Mouse (Mus musculus): ENCODE results near the gene Gamt.

Gamt gene

DNA sequence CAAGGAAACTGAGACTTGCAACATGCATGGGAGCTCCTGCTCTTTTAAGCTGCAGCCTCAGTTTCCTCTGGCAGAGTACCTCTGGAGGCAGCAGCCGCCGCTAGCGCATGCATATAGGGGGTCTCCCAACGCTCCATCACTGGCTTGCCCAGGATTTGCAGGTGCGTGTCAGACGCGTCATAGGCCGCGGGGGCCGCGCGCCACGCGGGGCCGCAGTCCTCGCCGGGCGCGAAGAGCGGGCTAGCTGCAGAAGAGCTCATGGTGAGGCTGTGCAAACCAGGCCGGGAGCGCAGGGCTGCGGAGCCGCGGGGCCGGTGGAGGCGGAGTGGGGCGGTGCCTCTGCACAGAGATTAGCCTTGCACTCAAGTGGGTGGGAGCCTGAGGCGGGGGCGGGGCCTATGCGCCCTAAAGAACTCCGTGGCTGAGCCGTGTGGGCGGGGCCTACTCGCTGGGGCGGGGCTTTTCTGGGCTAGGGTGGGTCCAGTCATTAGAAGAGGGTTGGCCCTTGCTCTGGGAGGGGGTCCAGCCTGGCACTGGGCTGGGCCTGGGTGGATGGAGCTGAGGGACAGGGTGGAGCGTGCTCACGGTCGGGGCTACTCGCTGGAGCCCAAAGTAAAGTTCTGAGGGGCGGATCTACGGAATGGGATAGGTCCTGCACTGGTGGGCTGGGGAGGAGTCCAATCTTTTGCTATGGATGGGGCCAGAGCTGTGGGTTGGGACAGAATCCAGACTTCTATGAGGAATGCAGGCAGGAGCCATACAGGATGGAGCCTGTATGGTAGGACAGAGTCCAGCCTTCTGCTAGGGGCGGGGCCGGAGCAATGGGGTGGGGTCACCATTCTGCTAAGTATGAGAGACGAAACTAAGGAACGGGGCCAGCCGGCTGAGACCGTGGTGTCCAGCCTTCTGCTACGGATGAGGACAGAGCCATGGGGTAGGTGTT is at the start of gene Gamt, which contains the start of gene Dazap1:
Gamt (minus strand) TSS at position 371 of the 943 bp plus-strand sequence.
Dazap1 (plus strand) TSS at position 845 of the 943 bp plus-strand sequence.
- peak; percentile 96 for DNase-seq (ENCODE audit: extremely low spot score, low spot score)

GRCm38 (mm10) chr10:80304862-80305261 is 44.0 kb upstream of the Gamt start:
- no peak for DNase-seq (ENCODE audit: extremely low spot score, low spot score)

- DNase-seq (ENCODE audit: extremely low spot score, low spot score): no peak
These were observed 43.6 kb upstream of the Gamt start for GRCm38 (mm10) chr10:80304458-80304857.

DNA sequence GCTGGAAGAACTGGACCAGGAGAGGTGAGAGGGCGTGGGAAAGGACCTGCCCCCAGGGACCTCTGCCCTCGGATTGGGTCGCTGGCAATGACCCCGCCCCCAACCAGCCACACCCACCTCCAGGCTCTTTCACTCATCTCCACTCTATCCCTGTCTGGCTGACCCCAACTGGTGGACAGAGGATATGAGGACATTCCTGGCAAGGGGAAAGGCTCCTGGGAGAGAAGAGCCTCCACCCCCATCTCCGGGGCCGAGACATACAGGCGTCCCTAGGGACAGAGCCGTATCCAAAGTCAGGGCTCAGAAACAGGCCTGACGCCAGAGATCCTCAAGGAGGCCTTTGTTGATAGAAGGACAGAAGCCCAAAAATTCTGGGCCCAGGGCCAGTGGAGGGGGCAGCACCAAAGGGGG is 41.7 kb upstream of the Gamt start:
- peak; percentile 47 for DNase-seq (ENCODE audit: extremely low spot score, low spot score)

- DNase-seq (ENCODE audit: extremely low spot score, low spot score): no peak
These were observed 41.2 kb upstream of the Gamt start for GRCm38 (mm10) chr10:80302082-80302355.

DNA sequence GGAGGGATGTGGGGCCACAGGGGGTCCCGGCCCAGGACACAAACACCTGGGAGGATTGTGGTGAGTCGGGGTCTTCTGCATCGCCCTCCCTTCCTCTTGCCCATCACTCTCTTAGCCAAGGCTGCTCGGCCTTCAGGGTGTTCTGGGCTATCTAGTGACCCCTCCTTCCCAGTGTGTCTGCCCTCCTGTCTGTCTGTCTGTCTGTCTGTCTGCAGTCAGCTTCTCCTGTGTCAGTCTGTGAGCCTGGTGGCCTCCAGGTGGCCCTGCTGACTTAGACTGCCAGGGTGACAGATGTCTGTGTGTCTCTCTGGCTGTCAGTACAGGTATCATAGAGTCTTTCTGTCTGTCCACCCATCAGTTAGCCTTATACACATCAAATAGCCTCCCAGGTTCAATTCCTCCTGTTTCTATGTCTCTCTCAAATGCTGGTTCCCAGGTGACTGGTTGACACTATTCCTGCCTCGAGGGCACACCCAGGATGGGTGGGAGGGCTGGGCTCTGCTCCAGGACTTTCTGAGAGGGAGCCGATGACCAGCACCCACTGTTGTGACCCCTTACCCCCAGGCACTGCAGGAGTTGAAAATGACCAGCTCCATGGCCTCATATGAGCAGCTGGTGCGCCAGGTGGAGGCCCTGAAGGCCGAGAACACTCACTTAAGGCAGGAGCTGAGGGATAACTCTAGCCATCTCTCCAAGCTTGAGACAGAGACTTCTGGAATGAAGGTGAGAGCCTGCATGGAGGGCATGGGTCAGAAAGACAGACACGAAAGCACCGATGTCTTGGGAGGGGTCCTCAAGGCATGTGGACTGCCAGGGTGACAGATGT is 40.7 kb upstream of the Gamt start:
- no peak for DNase-seq (ENCODE audit: extremely low spot score, low spot score)

DNA sequence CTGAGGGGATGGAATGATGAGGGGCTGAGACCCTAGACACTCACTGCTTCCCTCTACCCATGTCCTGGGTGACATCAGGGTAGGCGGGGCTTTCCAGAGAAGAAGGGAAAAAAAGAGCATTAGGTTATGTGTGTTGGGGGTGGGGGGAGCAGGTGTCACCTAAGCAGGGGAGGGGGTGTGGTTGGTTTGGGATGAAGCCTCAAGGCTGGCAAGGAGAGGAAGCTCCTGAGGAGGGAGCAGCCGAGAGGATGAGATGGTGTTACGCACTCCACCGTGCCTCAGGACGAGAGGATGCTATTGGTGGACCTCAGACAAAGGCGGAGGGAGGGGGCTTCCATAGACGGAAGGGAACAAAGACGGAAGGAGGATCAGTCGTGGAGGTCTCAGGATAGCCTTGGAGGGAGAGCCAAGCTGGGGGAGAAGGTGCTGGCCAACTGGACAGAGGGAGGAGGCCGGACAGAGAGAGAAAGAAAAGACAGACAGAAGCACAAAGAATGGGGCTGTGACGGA is 39.9 kb upstream of the Gamt start:
- peak; percentile 48 for DNase-seq (ENCODE audit: extremely low spot score, low spot score)

DNA sequence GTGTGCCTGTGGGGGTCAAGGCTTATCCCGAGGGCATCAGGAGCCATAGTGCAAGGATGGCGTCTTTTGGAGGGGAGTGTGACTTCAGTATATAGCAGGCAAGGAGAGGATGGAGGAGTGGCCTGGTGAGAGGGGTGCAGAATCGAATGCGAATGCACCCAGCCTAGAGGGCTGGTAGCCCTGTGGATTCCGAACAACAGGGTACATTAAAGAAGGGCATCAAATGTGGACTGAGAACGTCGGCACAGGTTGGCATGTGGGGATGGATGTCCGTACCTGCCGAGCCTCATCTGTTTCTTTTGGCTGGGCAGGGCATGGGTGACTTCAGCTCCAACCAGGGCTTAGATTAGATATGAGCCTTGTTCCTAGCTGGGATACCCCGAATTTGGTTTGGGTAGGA is 39.0 kb upstream of the Gamt start:
- no peak for DNase-seq (ENCODE audit: extremely low spot score, low spot score)

GRCm38 (mm10) chr10:80299301-80299700 is 38.5 kb upstream of the Gamt start:
- no peak for DNase-seq (ENCODE audit: extremely low spot score, low spot score)

GRCm38 (mm10) chr10:80298571-80299281 is 37.9 kb upstream of the Gamt start:
- DNase-seq (ENCODE audit: extremely low spot score, low spot score): peak; percentile 85

- no peak for DNase-seq (ENCODE audit: extremely low spot score, low spot score)
These were observed 36.8 kb upstream of the Gamt start for GRCm38 (mm10) chr10:80297526-80298133.

DNA sequence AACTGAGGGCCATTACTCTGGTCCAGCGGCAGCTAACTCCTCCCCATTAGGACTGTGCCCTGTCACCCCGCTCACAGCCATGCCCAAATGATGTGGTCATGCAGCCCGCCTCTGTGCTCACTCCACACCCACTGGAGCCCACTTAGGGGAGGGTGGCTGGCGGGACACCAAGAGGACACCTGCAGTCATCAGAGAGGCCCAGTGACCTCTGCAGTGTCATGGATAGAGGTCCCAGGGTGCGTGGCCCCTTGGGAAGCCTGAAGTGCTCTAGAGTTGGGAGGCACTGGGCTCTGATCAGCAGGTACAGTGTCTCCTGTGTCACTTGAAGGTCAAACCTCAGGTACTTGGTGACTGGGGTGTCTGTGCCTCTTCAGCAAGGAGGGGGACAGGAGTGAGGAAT is 36.0 kb upstream of the Gamt start:
- DNase-seq (ENCODE audit: extremely low spot score, low spot score): no peak

DNA sequence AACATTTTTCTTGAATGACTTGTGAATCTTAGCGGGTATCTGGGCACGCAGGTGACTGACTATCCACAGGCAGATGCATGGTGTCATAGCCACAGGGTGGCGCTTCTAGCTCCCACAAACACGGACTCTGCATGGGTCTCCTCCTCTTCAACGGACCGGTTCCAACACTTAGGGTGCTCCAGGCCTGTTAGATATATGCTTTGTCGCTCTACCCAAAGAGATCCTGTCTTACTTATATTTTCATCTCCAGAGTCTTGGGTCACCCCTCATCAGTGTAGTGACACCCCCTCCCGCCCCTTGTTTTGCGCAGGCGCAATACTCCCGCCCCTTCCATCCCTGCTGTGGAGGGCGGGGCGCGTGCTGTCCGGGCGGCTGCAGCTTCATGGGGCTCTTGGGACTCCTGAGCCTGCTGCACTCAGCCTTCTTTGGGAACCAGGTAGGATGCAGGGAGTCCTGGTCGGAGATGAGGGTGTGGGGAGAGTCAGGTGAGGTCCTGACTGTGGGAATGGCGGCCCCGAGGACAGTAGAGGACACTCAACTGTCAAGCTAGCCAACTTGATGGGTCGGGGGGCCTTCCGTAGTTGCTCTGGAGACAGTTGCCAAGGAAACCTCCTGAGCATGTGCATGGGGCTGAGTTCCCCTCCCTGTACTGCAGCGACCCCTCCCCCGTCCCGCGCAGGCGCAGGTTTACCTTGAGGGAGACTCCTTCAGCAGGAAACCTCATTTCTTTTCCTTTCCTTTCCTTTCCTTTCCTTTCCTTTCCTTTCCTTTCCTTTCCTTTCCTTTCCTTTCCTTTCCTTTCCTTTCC is 35.0 kb upstream of the Gamt start, which contains the start of gene Apc2:
Apc2 (plus strand) TSS at position 360 of the 808 bp plus-strand sequence.
- peak; percentile 78 for DNase-seq (ENCODE audit: extremely low spot score, low spot score)

DNA sequence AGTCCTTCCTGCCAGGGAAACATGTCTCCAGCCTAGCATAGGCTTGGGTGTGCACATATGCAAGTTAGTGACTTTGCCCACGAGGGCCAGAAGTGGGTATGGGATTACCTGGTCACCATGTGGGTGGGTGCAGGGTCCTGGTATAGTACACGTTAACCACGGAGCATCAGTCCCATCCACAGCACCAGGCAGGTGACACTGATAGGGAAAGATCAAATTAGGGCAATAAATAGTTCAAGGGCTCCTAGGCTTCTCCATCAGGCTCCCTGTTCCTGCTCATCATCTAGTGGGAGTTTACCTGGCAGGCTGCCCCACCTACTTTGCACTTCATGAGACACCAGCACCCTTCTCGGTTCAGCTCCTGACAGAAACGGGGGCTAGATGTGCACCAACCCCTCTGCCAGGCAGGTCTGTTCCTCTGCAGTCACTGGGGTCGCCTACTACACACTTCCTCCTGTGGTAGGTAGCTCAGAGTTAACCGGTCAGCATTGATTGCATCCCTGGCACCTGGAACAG is 34.0 kb upstream of the Gamt start:
- no peak for DNase-seq (ENCODE audit: extremely low spot score, low spot score)

- no peak for DNase-seq (ENCODE audit: extremely low spot score, low spot score)
These were observed 33.5 kb upstream of the Gamt start for GRCm38 (mm10) chr10:80294311-80294710.

- no peak for DNase-seq (ENCODE audit: extremely low spot score, low spot score)
These were observed 32.5 kb upstream of the Gamt start for GRCm38 (mm10) chr10:80293325-80293724.

DNA sequence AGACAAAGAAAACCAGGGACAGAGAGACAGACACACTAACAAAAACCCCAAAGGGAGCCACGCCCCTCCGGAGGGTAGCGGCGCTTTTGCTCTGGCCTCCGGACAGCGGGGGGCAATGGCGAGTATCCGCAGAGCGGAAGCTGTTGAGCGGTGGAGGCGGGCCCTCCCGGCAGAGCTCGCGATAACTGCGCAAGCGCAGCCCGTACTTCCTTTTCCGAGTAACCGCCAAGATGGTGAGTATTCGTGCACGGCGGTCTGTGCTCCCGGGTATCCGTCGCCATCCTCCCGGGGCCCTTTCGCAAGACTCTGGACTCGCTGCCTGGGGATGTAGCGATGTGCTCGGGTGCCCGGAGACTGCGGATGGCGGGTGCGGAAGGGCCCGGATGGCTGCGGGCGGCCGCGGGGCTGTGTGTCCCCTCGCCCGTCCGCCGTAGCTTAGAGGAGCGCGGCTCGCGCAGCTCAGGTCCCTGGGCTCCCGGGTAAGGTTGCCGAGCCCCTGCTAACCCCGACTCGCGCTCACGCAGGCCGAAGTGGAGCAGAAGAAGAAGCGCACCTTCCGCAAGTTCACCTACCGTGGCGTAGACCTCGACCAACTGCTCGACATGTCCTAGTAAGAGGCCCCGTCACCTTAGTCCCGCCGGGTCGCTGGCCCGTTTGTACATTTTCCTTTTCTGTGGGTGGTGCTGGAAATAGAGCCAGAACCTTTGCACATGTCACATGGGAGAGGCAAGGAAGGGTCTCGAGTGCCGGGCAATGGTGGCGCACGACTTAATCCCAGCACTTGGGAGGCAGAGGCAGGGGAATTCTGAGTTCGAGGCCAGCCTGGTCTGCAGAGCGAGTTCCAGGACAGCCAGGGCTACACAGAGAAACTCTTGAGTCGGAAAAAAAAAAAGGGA is 31.7 kb upstream of the Gamt start, which contains the start of gene Rps15:
Rps15 (plus strand) TSS at position 203 of the 896 bp plus-strand sequence.
- peak; percentile 96 for DNase-seq (ENCODE audit: extremely low spot score, low spot score)

DNA sequence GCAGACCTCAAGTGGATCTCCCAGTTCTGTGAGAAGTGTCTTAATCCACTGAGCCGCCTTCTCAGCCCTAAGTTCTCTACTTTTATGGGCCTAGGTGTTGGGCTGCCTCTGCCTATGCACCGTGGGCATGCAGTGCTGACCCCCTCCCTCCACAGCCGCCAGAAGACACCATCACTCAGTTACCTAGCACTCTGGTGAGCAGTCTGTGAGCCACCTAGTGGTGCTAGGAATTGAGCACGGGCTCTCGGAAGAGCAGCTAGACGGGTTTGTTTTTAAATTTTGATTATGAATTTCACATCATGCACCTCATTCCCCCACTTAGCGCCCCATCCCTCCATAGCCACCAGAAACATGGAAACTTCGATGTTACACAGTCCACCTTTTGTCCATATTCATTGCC is 27.8 kb upstream of the Gamt start:
- DNase-seq (ENCODE audit: extremely low spot score, low spot score): no peak

- DNase-seq (ENCODE audit: extremely low spot score, low spot score): no peak
These were observed 27.3 kb upstream of the Gamt start for GRCm38 (mm10) chr10:80288097-80288496.

Data from neural tube, embryonic 10.5 days (tissue).